Mouse (Mus musculus): ENCODE data around the gene Gm45062. TPM values are rescaled to one million over a fixed set of nuclear protein-coding genes. Genes with fewer than 3 reads are reported as not detected.

Gene Gm45062
- total RNA-seq, 2 experiments from 2014 or later, result 0.15 TPM; not detected in 1

DNA sequence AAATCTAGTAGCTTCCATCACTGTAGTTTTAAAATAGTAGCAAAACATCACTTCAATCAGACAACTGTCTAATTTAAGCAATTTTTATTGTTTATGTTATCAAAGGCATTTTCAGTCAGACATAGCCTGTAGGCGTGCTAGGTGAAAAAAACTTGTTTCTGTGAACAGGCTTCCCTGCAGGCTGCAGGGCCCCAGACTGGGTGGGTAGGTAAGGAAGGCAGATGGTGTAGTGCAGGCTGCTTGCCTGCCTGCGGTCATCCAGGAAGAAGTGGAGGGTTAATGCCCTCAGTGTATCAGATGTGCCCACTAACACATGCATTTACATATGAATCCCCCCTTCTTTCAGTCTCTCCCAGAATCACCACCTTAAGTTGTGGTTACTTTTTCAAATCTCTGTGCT is 386.5 kb downstream of the Gm45062 start:
- no peak for DNase-seq
- intact Hi-C loops (cut with DNase I), result no loop called here

Other genes with a start within 250 kb of the Gm45062 start
- under 1 TPM; 0.57 to 0.96 TPM for gene Col28a1, start 66.8 kb upstream of the Gm45062 start, total RNA-seq (2021)
- gene Mios, start 50.2 kb upstream of the Gm45062 start, total RNA-seq (2021), result 10 to 100 TPM; 21.6 TPM
- 10 to 100 TPM; 22.5 to 30.5 TPM for gene Rpa3, start 277 bp upstream of the Gm45062 start, total RNA-seq (2021)
- 10 to 100 TPM; 11.5 to 12.2 TPM for gene Umad1, start 162 bp upstream of the Gm45062 start, total RNA-seq (2021)